Mouse (Mus musculus) spleen, postnatal 36 days (tissue): Measurements from ENCODE around the gene Ftl1.
A peak's percentile ranks its signal among the peaks of the same experiment; 100 is the strongest.
"Not testable (repeated sequence)": the region's sequence is repeated elsewhere in the genome, so short reads cannot be mapped to it uniquely, and the experiment has no call there.

Experiments
- DNase-seq, 2 experiments: peaks; one replicate each; pipeline ENCODE4 v3.0.0; 2022; ENCODE audit warnings: low spot score in 2 of 2, mixed read lengths in 1 of 2

Gene Ftl1

GRCm38 (mm10) chr7:45476453-45476852 is 16.8 kb upstream of the Ftl1 start:
- no peak for DNase-seq

GRCm38 (mm10) chr7:45475291-45475969 is 15.7 kb upstream of the Ftl1 start:
- no peak for DNase-seq

GRCm38 (mm10) chr7:45470869-45471268 is 11.2 kb upstream of the Ftl1 start:
- DNase-seq: peak; percentile 58 to 72

GRCm38 (mm10) chr7:45467090-45467670 is 7.5 kb upstream of the Ftl1 start:
- no peak for DNase-seq

- DNase-seq: peak; percentile 92 to 96
Measured at GRCm38 (mm10) chr7:45466283-45467089, 6.8 kb upstream of the Ftl1 start, which contains the start of gene Bax. Gene Bax (minus strand): TSS chr7:45466898.

GRCm38 (mm10) chr7:45465549-45465948 is 5.9 kb upstream of the Ftl1 start:
- no peak for DNase-seq

- no peak for DNase-seq
Measured at GRCm38 (mm10) chr7:45465112-45465511, 5.4 kb upstream of the Ftl1 start.

DNA sequence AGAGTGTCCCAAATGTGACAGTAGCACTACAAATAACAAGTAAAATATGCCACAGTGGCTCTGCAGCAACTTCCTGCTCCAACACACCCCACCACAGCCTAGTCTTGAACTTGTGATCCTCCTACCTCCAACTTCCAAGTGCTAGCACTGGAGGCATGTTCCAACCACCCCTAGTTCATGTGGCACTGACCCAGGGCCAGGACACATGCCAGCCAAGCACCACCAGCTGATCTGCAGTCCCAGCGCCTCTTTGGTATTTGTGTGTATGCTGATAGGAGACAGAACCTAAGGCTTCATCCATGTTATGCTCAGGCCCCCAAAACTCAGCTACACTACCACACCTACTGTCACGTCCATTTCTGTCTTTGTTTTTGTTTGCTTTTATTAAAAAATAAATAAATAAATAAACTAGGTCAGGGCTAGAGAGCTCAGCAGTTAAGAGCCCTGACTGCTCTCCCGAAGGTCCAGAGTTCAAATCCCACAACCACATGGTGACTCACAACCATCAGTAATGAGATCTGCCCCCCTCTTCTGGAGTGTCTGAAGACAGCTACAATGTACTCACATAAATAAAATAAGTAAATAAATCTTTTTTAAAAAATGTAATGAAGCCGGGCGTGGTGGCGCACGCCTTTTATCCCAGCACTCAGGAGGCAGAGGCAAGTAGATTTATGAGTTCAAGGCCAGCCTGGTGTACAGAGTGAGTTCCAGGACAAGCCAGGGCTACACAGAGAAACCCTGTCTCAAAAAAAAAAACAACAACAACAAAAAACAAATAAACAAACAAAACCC is 4.5 kb upstream of the Ftl1 start:
- DNase-seq: no peak

- not testable (repeated sequence) for DNase-seq
Measured at GRCm38 (mm10) chr7:45462868-45463267, 3.2 kb upstream of the Ftl1 start.

DNA sequence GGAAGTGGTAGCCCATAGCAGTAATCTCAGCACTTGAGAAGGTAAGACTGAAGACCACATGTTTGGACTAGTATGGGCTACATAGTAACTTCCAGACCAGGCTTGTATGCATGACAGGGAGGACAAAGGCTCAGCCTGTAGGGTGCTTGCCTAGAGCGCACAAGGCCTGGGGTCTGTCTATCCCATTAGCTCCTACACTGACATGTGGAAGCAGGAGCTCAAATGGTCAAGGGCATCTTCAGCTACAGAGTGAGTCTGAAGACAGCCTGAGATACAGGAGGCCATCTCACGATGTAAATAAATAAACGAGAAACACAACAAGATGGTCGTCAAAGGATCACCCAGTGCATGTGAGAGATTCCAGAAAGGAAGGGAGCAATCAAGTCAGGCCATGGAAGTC is 2.6 kb upstream of the Ftl1 start:
- no peak for DNase-seq

DNA sequence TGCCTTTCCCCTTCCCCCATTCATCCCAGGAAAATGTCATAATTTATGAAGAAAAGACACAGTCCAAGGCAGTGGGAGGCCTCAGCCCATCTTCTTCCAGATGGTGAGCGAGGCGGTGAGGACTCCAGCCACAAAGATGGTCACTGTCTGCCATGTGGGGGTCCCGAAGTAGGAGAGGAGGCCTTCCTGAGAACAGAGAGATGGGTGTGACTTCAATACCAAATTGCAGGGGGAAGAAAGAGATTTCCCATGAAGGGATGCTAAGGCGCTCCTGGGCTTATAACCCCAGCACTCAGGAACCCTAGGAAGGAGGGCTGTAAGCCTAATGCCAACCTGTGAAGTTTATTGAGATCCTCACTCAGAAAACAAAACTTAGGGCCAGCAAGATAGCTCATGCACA is 2.1 kb upstream of the Ftl1 start:
- no peak for DNase-seq

DNA sequence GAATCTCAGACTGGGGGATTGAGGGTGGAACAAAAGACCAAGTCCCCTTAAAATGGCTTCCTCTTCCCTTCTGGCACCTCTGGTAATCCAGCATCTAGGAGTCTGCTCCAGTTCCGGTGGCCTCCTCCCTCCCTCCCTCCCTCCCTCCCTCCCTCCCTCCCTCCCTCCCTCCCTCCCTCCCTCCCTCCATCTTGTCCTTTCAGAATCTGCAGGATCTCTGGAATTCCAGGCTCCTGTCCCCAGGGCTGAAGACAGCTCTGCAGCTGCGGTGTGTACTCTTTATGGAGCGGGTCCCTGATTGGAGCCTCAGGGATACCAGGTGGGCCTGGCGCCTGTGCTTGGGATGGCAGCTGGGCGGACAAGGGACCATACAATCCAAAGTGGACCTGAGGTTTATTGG is 1.6 kb upstream of the Ftl1 start:
- no peak for DNase-seq

DNA sequence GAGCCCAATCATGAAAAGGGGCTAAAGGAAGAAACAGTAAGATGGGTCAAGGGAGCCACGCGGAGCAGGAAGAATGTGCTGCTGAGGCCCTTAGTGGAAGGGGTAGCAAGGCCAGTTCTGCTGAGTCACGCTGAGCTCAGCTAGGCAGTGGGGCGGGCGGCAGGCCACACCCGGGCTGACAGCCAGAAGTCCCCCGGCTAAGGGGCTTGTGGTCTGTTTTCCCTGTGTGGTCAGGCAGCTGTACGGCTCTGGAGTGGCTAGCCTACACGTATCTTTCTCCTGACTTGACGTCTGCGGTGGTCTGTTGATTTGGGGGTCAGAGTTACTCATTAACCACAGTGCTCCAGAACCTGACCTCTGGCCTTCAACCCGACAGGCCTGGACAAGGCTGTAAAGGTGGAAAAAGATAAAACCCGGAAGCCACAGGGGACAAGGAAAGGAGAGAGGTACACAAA is 1.2 kb upstream of the Ftl1 start:
- DNase-seq: peak; percentile 65 to 74

DNA sequence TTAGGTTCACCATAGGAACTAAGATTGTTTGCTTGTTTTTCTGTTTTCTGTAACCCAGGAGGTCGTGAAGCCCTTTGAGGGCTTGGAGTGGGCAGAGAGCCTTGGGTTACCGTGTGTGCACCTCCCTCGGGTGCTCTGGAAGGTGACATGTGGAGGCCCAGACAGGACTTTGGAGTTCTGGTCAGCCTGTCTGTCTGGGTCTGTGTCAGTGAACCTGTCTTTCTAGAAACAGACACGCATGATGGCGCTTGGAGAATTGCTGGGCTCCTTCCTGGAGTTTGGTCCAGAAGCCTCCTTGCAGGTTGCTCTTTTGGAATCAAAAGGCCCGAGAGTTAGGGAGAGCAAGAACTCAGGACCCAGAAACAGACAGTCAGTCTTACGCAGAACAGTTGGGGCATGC is 693 bp upstream of the Ftl1 start:
- DNase-seq: no peak

DNA sequence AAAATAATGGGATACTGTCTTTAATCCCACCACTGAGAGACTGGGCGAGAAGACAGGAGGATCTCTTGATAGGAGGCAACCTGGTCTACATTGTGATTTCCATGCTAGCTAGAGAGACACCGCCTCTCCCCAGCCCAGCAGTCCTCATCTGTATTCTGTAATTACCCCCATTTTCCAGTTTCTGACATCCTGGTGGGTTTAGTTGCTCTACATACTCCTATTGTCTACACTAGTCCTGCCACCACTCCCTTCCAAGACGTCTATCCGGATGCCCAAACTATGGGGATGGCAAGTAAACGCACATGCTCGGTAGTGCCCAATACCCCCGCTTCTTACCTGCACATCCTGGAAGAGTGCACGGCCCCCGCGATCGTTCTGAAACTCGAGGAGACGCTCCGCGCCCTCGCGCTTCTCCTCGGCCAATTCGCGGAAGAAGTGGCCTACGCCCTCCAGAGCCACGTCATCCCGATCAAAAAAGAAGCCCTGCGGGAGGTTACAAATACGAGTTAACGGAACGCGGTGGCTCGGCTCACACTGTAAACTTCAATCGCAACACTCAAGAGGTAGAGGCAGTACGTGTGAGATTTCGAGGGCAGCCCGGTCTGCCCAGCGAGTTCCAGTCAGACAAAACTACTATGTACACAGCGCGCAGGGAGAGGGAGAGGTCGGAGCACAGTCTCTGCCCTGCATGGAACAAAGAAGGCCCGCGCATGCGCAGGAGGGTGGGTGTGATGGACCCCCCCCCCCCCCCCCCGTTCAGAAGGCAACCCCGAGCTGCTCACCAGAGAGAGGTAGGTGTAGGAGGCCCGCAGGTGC is 728 bp downstream of the Ftl1 start:
- peak; percentile 72 to 79 for DNase-seq

GRCm38 (mm10) chr7:45457204-45458060 is 2.3 kb downstream of the Ftl1 start:
- peak; percentile 62 to 69 for DNase-seq

- no peak for DNase-seq
Measured at GRCm38 (mm10) chr7:45456721-45457203, 2.9 kb downstream of the Ftl1 start.

- no peak for DNase-seq
Measured at GRCm38 (mm10) chr7:45455932-45456696, 3.6 kb downstream of the Ftl1 start.

GRCm38 (mm10) chr7:45454971-45455370 is 4.7 kb downstream of the Ftl1 start:
- no peak for DNase-seq
